Mouse (Mus musculus): ENCODE measurements around the gene Arrb1.

GRCm38 (mm10) chr7:99528547-99528946 lies 6.7 kb upstream of the Arrb1 start:
- no peak for TF ChIP-seq POLR2A (IDR thresholded peaks at IDR 0.05; ENCODE audit: borderline replicate concordance, extremely low read depth, low read depth, low read length)
- TF ChIP-seq CTCF (IDR thresholded peaks at IDR 0.05; ENCODE audit: insufficient read depth, low read length) = no peak
